8 mouse cellular contexts compared by ENCODE assay signal in the genomic region with DNA sequence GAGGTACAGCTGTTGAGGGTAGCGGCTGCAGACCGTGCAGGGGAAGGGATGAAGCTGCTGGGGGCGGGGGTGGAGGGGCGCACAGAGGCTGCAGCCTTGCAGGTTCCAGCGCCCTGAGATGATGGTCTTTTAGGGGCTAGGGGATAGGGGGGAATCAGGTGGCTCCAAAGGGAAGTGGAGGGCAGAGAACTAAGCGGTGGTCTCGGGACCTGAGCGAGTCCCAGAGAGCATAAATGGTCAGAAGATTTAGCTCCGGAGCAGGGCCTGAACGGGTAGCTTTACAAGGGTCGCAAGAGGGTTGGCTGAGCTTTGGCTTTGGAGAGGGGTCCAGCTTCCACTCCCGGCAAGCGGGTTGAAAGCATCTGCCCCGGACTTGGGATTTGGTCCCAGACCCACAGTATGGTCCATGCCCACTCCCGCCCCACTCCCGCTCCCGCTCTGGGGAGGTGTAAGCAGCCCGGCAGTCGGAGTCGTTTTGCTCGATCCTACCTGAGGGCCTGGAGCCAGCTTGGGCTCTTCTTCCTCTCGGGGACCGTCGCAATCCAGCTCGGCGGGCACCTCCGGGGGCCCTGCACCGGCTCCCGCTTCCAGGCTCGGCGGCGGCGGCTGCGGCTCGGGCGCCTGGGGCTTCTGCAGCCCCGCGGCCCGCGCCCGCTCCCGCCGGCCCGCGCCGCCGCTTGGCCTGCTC. TPM values are rescaled to one million over a fixed set of nuclear protein-coding genes. Genes with fewer than 3 reads are reported as not detected.
DNase-seq lines count a peak whose midpoint lies in the region; ATAC-seq and TF ChIP-seq lines count a peak whose summit lies in the region.

No protein-coding gene starts in this region.

- WGBS in forebrain, embryonic 11.5 days = under 1% methylated on average over 37 of the region's 47 CpGs
- 1% methylated on average over 34 of the region's 47 CpGs for WGBS in hindbrain, embryonic 11.5 days
- 3% methylated on average over 47 of the region's 47 CpGs for WGBS in limb, embryonic 10.5 days
- WGBS in midbrain, embryonic 14.5 days = under 1% methylated on average over 45 of the region's 47 CpGs
- WGBS in thymus, adult 2 months = 4% methylated on average over 47 of the region's 47 CpGs

- H3K4me3 ChIP-seq in brown adipose tissue, adult 24 weeks (ENCODE audit: insufficient read depth, low read depth, low read length) = peak overlapping the region; percentile 94
- peak overlapping the region; percentile 99 for H3K4me3 ChIP-seq in forebrain, embryonic 11.5 days (ENCODE audit: low read depth, low read length)
- H3K4me3 ChIP-seq in hindbrain, embryonic 11.5 days (ENCODE audit: low read depth, low read length) = peak overlapping the region; percentile 93
- peak overlapping the region; percentile 91 for H3K4me3 ChIP-seq in limb, embryonic 10.5 days
- H3K4me3 ChIP-seq in midbrain, embryonic 14.5 days (replicated peaks; ENCODE audit: low read depth, low read length) = peak overlapping the region; percentile 95
- H3K4me3 ChIP-seq in thymus, adult 2 months (ENCODE audit: control insufficient read depth, insufficient read depth, low read length) = peak overlapping the region; percentile 64

- peak; percentile 13 for DNase-seq in ovary, adult 18-20 months (ENCODE audit: low spot score)
- DNase-seq in ovary, postnatal 14 days (ENCODE audit: low spot score) = no peak
- peak; percentile 71 for DNase-seq in forebrain, embryonic 11.5 days (ENCODE audit: low spot score)
- peak; percentile 63 for DNase-seq in hindbrain, embryonic 11.5 days (ENCODE audit: low spot score)
- DNase-seq in limb, embryonic 10.5 days (ENCODE audit: low spot score) = peak; percentile 69
- DNase-seq in midbrain, embryonic 14.5 days = peak; percentile 65
- DNase-seq in thymus, adult 2 months = peak; percentile 46

- H3K36me3 ChIP-seq in forebrain, embryonic 11.5 days (ENCODE audit: control insufficient read depth, insufficient read depth, low read length) = no peaks in the 10 kb centered on the region
- no peaks in the 10 kb centered on the region for H3K36me3 ChIP-seq in hindbrain, embryonic 11.5 days (ENCODE audit: control insufficient read depth, insufficient read depth, low read length)
- H3K36me3 ChIP-seq in limb, embryonic 10.5 days = peaks cover 40% of the 10 kb centered on the region
- peaks cover 22% of the 10 kb centered on the region for H3K36me3 ChIP-seq in midbrain, embryonic 14.5 days (ENCODE audit: control insufficient read depth, insufficient read depth, low read length)
- H3K36me3 ChIP-seq in thymus, adult 2 months (ENCODE audit: control insufficient read depth, insufficient read depth, low read length) = peaks cover 4% of the 10 kb centered on the region; the same call in 1 of the 2 replicates

- peak overlapping the region; percentile 98 for H3K9ac ChIP-seq in forebrain, embryonic 11.5 days (ENCODE audit: low read length)
- H3K9ac ChIP-seq in hindbrain, embryonic 11.5 days (ENCODE audit: low read depth, low read length) = peak overlapping the region; percentile 98
- H3K9ac ChIP-seq in midbrain, embryonic 14.5 days (replicated peaks; ENCODE audit: low read length) = peak overlapping the region; percentile 96

- ATAC-seq in forebrain, embryonic 11.5 days (replicated peaks; ENCODE audit: low FRiP score) = peak; percentile 67
- peak; percentile 78 for ATAC-seq in hindbrain, embryonic 11.5 days (ENCODE audit: low FRiP score)
- ATAC-seq in midbrain, embryonic 14.5 days (ENCODE audit: low FRiP score, low TSS enrichment) = peak; percentile 67

- peak overlapping the region; percentile 79 for H3K4me2 ChIP-seq in forebrain, embryonic 11.5 days (ENCODE audit: low read depth, low read length, severe bottlenecking)
- peak overlapping the region; percentile 93 for H3K4me2 ChIP-seq in hindbrain, embryonic 11.5 days (replicated peaks; ENCODE audit: low read depth, low read length)
- peak overlapping the region; percentile 83 for H3K4me2 ChIP-seq in midbrain, embryonic 14.5 days (ENCODE audit: low read length)

- H3K27ac ChIP-seq in brown adipose tissue, adult 24 weeks (replicated peaks; ENCODE audit: low read depth, low read length) = no peak overlapping the region
- peak overlapping the region; percentile 81 for H3K27ac ChIP-seq in forebrain, embryonic 11.5 days (ENCODE audit: low read depth, low read length)
- H3K27ac ChIP-seq in hindbrain, embryonic 11.5 days (ENCODE audit: low read depth, low read length) = peak overlapping the region; percentile 68
- H3K27ac ChIP-seq in limb, embryonic 10.5 days = peak overlapping the region; percentile 95
- H3K27ac ChIP-seq in midbrain, embryonic 14.5 days (replicated peaks; ENCODE audit: low read depth, low read length) = peak overlapping the region; percentile 91
- H3K27ac ChIP-seq in thymus, adult 2 months (ENCODE audit: control insufficient read depth, insufficient read depth, low read length) = peak overlapping the region; percentile 86

- TF ChIP-seq POLR2A in thymus, adult 2 months (IDR thresholded peaks at IDR 0.05; ENCODE audit: control insufficient read depth, extremely low read depth, insufficient read depth, low read length, poor library complexity) = no peak

- H3K4me1 ChIP-seq in brown adipose tissue, adult 24 weeks (ENCODE audit: control insufficient read depth, insufficient read depth, insufficient read length, low read length) = peaks cover 9% of the 10 kb centered on the region
- H3K4me1 ChIP-seq in forebrain, embryonic 11.5 days (replicated peaks; ENCODE audit: control insufficient read depth, insufficient read depth, low read length) = peaks cover 5% of the 10 kb centered on the region
- peaks cover 3% of the 10 kb centered on the region; the same call in 1 of the 2 replicates for H3K4me1 ChIP-seq in hindbrain, embryonic 11.5 days (replicated peaks; ENCODE audit: control insufficient read depth, insufficient read depth, low read length)
- H3K4me1 ChIP-seq in limb, embryonic 10.5 days = peaks cover 21% of the 10 kb centered on the region
- peaks cover 23% of the 10 kb centered on the region for H3K4me1 ChIP-seq in midbrain, embryonic 14.5 days (ENCODE audit: control insufficient read depth, insufficient read depth, low read length)
- peaks cover 12% of the 10 kb centered on the region for H3K4me1 ChIP-seq in thymus, adult 2 months (replicated peaks; ENCODE audit: control insufficient read depth, insufficient read depth, low read length)

- H3K9me3 ChIP-seq in forebrain, embryonic 11.5 days (ENCODE audit: control insufficient read depth, low read length) = no peaks in the 10 kb centered on the region
- no peaks in the 10 kb centered on the region for H3K9me3 ChIP-seq in hindbrain, embryonic 11.5 days (ENCODE audit: control insufficient read depth, low read length)
- no peaks in the 10 kb centered on the region for H3K9me3 ChIP-seq in limb, embryonic 10.5 days (replicated peaks)
- H3K9me3 ChIP-seq in midbrain, embryonic 14.5 days (ENCODE audit: control insufficient read depth, low read length) = no peaks in the 10 kb centered on the region

- no peak for TF ChIP-seq CTCF in thymus, adult 2 months (IDR thresholded peaks at IDR 0.05; ENCODE audit: borderline replicate concordance, control insufficient read depth, extremely low read depth, insufficient read depth, low read length, poor library complexity)

- no peaks in the 10 kb centered on the region for H3K27me3 ChIP-seq in forebrain, embryonic 11.5 days (ENCODE audit: control insufficient read depth, insufficient read depth, low read length)
- H3K27me3 ChIP-seq in hindbrain, embryonic 11.5 days (ENCODE audit: control insufficient read depth, insufficient read depth, low read length) = no peaks in the 10 kb centered on the region
- no peaks in the 10 kb centered on the region for H3K27me3 ChIP-seq in limb, embryonic 10.5 days (ENCODE audit: low read depth, poor library complexity, severe bottlenecking)
- no peaks in the 10 kb centered on the region for H3K27me3 ChIP-seq in midbrain, embryonic 14.5 days (ENCODE audit: control insufficient read depth, insufficient read depth, low read length)
- no peaks in the 10 kb centered on the region for H3K27me3 ChIP-seq in thymus, adult 2 months (ENCODE audit: control insufficient read depth, insufficient read depth, low read length)

RNA-seq across cellular contexts. Expression of a gene that starts 0.5 kb away (rescaled TPM):
- polyA plus RNA-seq in brown adipose tissue, adult 24 weeks (2012; ENCODE audit: insufficient read depth, insufficient read length, missing spikeins) = 4.4 and 9.7 TPM in 2 replicates
- 55.8 and 58.0 TPM in 2 replicates for polyA plus RNA-seq in forebrain, embryonic 11.5 days (2014; fragmentation: Nextera tagmentation; extraction: Ambion mirVana)
- 44.5 and 45.9 TPM in 2 replicates for polyA plus RNA-seq in hindbrain, embryonic 11.5 days (2014; fragmentation: Nextera tagmentation; extraction: Ambion mirVana)
- 65.8 and 70.7 TPM in 2 replicates for polyA plus RNA-seq in limb, embryonic 10.5 days (2016; fragmentation: Nextera tagmentation; extraction: Ambion mirVana)
- polyA plus RNA-seq in midbrain, embryonic 14.5 days (2014; fragmentation: Nextera tagmentation; extraction: Ambion mirVana) = 50.0 and 57.6 TPM in 2 replicates
- polyA plus RNA-seq in thymus, adult 2 months (2012; rRNA removed) = 381 and 409 TPM in 2 replicates

RNA-seq across cellular contexts. Expression of a gene that starts 3.1 kb away (rescaled TPM):
- polyA plus RNA-seq in brown adipose tissue, adult 24 weeks (2012; ENCODE audit: insufficient read depth, insufficient read length, missing spikeins) = 34.0 and 61.2 TPM in 2 replicates
- polyA plus RNA-seq in forebrain, embryonic 11.5 days (2014; fragmentation: Nextera tagmentation; extraction: Ambion mirVana) = 51.4 and 56.5 TPM in 2 replicates
- 50.1 and 63.8 TPM in 2 replicates for polyA plus RNA-seq in hindbrain, embryonic 11.5 days (2014; fragmentation: Nextera tagmentation; extraction: Ambion mirVana)
- polyA plus RNA-seq in limb, embryonic 10.5 days (2016; fragmentation: Nextera tagmentation; extraction: Ambion mirVana) = 111 and 123 TPM in 2 replicates
- 61.3 and 126 TPM in 2 replicates for polyA plus RNA-seq in midbrain, embryonic 14.5 days (2014; fragmentation: Nextera tagmentation; extraction: Ambion mirVana)
- 73.4 and 76.8 TPM in 2 replicates for polyA plus RNA-seq in thymus, adult 2 months (2012; rRNA removed)

RNA-seq across cellular contexts. Expression of a gene that starts 29.3 kb away (rescaled TPM):
- polyA plus RNA-seq in brown adipose tissue, adult 24 weeks (2012; ENCODE audit: insufficient read depth, insufficient read length, missing spikeins) = 5.9 and 8.2 TPM in 2 replicates
- 24.5 and 25.6 TPM in 2 replicates for polyA plus RNA-seq in forebrain, embryonic 11.5 days (2014; fragmentation: Nextera tagmentation; extraction: Ambion mirVana)
- 23.2 and 27.7 TPM in 2 replicates for polyA plus RNA-seq in hindbrain, embryonic 11.5 days (2014; fragmentation: Nextera tagmentation; extraction: Ambion mirVana)
- polyA plus RNA-seq in limb, embryonic 10.5 days (2016; fragmentation: Nextera tagmentation; extraction: Ambion mirVana) = 30.9 and 31.6 TPM in 2 replicates
- polyA plus RNA-seq in midbrain, embryonic 14.5 days (2014; fragmentation: Nextera tagmentation; extraction: Ambion mirVana) = 24.5 and 28.8 TPM in 2 replicates
- 45.3 and 47.2 TPM in 2 replicates for polyA plus RNA-seq in thymus, adult 2 months (2012; rRNA removed)

RNA-seq across cellular contexts. Expression of a gene that starts 34.0 kb away (rescaled TPM):
- 16.0 and 17.6 TPM in 2 replicates for polyA plus RNA-seq in brown adipose tissue, adult 24 weeks (2012; ENCODE audit: insufficient read depth, insufficient read length, missing spikeins)
- 79.3 and 79.5 TPM in 2 replicates for polyA plus RNA-seq in forebrain, embryonic 11.5 days (2014; fragmentation: Nextera tagmentation; extraction: Ambion mirVana)
- polyA plus RNA-seq in hindbrain, embryonic 11.5 days (2014; fragmentation: Nextera tagmentation; extraction: Ambion mirVana) = 67.6 and 75.0 TPM in 2 replicates
- 94.0 and 102 TPM in 2 replicates for polyA plus RNA-seq in limb, embryonic 10.5 days (2016; fragmentation: Nextera tagmentation; extraction: Ambion mirVana)
- polyA plus RNA-seq in midbrain, embryonic 14.5 days (2014; fragmentation: Nextera tagmentation; extraction: Ambion mirVana) = 56.2 and 57.6 TPM in 2 replicates
- polyA plus RNA-seq in thymus, adult 2 months (2012; rRNA removed) = 97.8 and 100.0 TPM in 2 replicates

RNA-seq across cellular contexts. Expression of a gene that starts 41.3 kb away (rescaled TPM):
- 1.3 and 2.4 TPM in 2 replicates for polyA plus RNA-seq in brown adipose tissue, adult 24 weeks (2012; ENCODE audit: insufficient read depth, insufficient read length, missing spikeins)
- polyA plus RNA-seq in forebrain, embryonic 11.5 days (2014; fragmentation: Nextera tagmentation; extraction: Ambion mirVana) = 3.3 and 3.9 TPM in 2 replicates
- polyA plus RNA-seq in hindbrain, embryonic 11.5 days (2014; fragmentation: Nextera tagmentation; extraction: Ambion mirVana) = 2.2 and 2.8 TPM in 2 replicates
- polyA plus RNA-seq in limb, embryonic 10.5 days (2016; fragmentation: Nextera tagmentation; extraction: Ambion mirVana) = 2.7 and 2.9 TPM in 2 replicates
- polyA plus RNA-seq in midbrain, embryonic 14.5 days (2014; fragmentation: Nextera tagmentation; extraction: Ambion mirVana) = 3.4 and 4.0 TPM in 2 replicates
- polyA plus RNA-seq in thymus, adult 2 months (2012; rRNA removed) = 18.2 and 21.9 TPM in 2 replicates
